Mouse (Mus musculus) thymus, postnatal 36 days (tissue): ENCODE measurements around the gene Pdcd6ip.
"Not testable (repeated sequence)": the region's sequence is repeated elsewhere in the genome, so short reads cannot be mapped to it uniquely, and the experiment has no call there.

ENCODE experiments used
- DNase-seq, 2 experiments: peaks; one replicate each; pipeline ENCODE4 v3.0.0; 2022; ENCODE audit warnings: mixed read lengths in 2 of 2

Gene Pdcd6ip

DNA sequence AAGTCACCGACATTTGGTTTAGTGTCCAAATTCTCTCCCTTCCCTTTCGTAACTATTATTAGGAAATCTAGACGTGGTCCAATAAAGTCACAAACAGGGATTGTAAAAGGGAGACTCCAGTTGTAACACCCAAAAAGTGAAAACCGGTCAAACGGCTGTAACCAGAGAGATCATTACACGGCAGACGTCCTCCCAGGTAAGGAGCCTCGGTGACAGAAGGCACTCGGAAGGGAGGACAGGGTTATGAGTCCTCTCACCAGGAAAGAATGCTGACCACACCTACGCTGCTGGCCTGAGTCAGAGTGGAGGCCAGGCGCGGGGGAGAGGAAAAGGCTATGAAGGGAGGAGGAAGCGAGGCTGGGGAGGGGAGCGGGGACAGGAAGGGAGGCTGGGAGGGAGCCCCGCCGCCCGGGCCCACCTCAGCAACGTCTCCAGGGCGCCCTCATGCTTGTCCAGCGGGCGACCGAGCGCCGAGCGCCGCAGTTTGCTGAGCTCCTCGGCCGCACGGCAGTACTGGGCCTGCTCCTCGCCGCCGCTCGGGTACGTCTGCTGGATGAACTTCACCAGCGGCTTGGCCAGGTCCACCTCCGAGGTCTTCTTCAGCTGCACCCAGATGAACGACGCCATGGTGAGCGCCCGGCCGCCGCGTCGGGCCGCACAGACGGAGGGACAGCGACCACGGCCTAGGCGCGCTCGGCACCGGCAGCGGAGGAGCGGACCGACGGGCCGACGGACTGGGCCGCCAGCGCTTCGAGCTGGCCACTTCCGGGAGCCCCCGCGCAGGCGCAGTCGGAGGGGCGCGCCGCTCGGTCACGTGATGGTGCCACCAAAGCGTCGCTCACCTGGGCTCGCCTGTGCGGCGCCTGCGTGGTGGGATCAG, at the start of gene Pdcd6ip:
Pdcd6ip (minus strand) TSS at position 779 of the 880 bp plus-strand sequence.
- DNase-seq = peak; percentile 92 to 93

GRCm38 (mm10) chr9:113755888-113756719, 48.0 kb upstream of the Pdcd6ip start:
- no peak for DNase-seq

DNA sequence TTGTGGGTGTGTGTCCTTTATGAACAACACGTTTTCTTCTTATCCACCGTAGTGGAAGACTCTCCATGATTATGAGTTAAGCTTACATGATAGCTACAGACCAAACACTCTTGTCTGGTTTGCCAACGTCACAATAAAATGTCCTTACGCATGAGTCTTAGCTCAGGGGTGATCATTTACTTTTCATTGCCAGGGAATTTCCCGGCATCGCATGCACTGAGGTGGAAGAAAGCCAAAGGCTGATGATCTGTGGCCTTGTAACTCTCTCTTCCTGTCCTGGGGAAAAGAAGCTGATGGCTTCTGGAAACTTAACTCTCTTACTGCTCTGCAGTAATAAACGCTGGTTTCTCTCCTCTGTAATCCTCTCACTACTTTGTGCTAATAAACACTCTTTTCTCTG, 41.3 kb upstream of the Pdcd6ip start:
- no peak for DNase-seq

GRCm38 (mm10) chr9:113743291-113743690, 35.2 kb upstream of the Pdcd6ip start:
- DNase-seq = no peak

GRCm38 (mm10) chr9:113742361-113742794, 34.3 kb upstream of the Pdcd6ip start:
- DNase-seq = no peak

GRCm38 (mm10) chr9:113741637-113742137, 33.6 kb upstream of the Pdcd6ip start:
- peak; percentile 58 to 68 for DNase-seq

DNA sequence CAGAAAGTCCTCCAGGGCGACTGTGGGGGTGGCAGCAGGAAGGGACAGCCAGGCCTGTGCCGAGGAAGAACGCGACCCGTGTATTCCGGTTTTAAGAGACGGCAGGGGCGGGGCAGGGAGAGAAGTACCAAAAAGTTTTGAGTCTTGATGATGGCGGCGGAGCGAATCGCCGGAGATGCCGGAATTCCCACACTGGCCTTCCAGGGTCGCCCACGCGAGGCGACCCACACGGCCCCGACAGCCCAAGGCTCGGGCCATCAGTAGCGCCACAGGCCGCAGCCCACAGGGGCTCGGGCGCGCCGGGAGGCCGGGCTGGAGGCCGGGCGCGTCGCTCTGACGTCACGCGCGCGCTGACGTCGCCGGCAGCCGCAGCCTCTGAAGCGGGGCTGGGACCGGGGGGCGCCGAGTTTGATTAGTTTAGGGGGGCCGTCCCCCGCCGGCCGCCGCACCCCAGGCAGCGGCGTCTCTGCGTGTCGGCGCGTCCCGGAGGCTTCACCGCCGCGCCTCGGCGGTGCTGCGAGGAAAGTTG, 33.1 kb upstream of the Pdcd6ip start, which contains the start of gene Clasp2:
Clasp2 (plus strand) TSS at position 366 of the 529 bp plus-strand sequence.
- DNase-seq = peak; percentile 80 to 83

DNA sequence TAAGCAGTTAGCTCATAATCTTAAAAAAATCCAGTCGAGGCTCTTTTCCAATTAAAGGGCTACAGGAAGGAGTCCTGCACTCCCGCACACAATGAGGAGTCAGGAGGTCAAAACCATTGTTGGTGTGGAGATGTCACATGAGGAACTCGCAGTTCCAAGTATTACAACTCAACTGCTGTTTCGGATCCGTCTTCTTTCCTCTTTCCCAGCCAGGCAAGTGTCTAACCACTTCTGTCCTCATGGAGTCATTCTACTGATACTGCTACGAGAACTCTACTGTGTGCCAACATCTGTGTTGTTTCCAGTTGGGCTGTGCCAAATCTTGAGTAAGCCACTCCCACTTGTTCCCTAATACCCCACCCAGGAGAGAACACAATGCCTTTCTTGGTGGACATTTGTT, 30.9 kb upstream of the Pdcd6ip start:
- DNase-seq = no peak

GRCm38 (mm10) chr9:113738021-113738420, 30.0 kb upstream of the Pdcd6ip start:
- DNase-seq = no peak

- no peak for DNase-seq
Measured at GRCm38 (mm10) chr9:113735920-113736319, 27.9 kb upstream of the Pdcd6ip start.

- no peak for DNase-seq
Measured at GRCm38 (mm10) chr9:113731540-113731939, 23.5 kb upstream of the Pdcd6ip start.

DNA sequence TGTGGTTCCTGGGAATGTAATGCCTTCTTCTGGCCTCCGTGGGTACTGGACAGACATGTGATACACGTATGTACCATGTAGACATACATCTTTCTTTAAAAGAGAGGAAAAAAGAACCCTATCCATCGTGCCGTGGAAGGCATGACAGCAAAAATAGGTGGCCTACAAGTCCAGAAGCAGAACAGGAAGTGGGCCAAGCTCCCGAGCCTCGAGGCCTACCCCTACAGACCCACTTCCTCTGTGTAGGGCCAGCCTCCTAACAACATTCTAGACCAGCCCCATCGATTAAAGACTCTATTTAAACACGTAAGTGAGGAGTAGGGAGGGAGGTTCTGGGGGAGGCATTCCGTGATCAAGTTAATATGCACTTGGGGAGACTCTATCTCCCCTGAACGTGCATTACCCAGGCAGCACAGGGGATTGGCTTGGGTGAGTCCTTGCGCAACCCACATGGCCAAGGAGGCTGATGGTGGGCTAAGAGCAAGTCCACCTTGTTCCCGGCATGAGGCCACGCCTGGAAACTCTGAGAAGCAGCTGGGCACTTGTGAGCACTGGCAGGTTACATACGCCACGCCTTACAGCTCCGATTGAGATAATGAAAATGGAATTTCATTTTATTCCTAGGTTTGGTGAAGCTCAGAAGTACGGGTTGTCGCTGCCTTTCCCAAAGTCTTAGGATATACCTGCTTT, 19.1 kb upstream of the Pdcd6ip start:
- DNase-seq = no peak

DNA sequence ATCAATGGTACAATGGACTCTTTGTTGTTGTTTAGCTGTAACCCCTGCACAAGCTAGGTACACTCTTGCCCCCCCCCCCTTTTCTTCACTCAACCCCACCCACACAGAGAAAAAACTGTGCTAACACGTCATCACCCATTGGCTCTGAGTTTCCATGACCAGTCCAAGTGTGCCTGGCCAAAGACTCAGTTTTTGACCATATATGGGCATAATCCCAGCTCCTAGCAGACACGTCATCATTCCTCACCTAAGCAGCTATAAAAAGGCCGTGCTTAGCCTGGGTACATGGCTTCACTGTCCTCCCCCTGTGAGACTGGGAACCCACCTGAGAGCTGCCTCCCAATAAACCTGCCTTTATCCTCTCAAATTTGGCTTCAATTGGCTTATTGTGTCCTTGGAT, 18.1 kb upstream of the Pdcd6ip start:
- DNase-seq = no peak

DNA sequence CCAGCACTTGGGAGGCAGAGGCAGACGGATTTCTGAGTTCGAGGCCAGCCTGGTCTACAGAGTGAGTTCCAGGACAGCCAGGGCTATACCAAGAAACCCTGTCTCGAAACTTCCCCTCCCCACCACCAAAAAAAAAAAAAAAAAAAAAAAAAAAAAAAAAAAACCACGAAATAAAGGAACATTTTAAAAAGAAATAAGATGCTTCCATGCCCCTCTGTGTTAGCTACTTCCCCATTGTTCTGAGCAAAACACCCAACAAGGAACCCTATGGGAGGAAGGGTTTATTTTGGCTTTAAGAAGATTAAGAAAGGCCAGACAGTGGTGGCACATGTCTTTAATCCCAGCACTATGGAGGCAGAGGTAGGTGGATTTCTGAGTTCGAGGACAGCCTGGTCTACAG, 17.6 kb upstream of the Pdcd6ip start:
- not testable (repeated sequence) for DNase-seq

DNA sequence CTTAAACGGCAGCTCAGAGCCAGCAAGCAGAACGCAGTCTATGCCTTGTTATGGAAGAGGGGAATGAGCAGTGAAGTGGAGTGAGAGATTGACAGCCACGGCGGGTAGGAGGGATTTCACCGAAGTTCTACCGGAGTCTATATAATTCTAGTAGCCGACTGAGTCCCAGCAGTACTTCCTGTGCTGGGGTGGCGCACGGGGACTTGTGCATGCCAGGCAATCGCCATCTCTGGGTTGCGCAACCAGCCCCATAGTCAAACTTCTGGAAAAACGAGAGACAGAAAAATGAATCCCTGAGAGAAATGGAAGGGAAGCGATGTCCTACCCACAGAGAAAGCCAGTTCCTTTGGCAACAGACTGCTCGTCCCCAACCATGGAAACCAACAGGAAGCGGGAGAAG, 16.6 kb upstream of the Pdcd6ip start:
- no peak for DNase-seq

DNA sequence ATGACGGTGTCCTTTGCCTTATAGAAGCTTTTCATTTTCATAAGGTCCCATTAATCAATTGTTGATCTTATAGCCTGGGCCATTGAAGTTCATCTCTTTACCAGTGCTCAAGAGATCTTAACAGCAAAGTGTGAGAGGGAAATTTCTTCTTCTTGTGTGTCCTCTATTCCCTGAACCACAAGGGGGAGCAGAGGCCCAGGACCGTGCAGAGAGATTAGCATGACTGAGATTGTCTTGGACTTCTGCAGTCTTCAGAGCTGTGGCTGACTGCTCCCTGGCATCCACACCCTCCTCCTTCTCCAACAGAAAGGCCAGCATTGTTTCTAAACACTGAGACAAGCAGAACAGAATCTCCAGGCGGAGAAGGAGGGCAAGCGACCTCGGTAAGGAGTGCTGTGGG, 11.0 kb upstream of the Pdcd6ip start:
- DNase-seq = no peak

DNA sequence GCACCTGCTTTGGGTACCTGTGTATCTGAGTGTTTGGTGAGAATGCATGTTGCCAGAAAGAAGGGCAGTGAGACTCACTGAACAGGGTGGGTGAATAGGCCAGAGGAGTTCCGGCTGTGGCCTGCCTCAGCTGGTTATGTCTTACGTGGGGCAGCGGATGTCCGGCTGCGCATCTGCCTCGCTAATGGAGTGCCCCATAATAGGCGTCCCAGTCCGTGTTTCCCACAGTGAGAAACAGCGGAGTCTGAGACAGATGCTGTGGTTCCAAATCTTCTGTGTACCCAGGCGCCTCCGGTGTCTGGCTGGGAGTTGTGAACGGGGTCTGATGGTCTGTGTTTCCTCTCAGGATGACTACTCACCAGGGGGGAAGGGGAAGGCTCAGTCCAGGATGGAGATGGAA, 2.8 kb upstream of the Pdcd6ip start:
- DNase-seq = no peak

DNA sequence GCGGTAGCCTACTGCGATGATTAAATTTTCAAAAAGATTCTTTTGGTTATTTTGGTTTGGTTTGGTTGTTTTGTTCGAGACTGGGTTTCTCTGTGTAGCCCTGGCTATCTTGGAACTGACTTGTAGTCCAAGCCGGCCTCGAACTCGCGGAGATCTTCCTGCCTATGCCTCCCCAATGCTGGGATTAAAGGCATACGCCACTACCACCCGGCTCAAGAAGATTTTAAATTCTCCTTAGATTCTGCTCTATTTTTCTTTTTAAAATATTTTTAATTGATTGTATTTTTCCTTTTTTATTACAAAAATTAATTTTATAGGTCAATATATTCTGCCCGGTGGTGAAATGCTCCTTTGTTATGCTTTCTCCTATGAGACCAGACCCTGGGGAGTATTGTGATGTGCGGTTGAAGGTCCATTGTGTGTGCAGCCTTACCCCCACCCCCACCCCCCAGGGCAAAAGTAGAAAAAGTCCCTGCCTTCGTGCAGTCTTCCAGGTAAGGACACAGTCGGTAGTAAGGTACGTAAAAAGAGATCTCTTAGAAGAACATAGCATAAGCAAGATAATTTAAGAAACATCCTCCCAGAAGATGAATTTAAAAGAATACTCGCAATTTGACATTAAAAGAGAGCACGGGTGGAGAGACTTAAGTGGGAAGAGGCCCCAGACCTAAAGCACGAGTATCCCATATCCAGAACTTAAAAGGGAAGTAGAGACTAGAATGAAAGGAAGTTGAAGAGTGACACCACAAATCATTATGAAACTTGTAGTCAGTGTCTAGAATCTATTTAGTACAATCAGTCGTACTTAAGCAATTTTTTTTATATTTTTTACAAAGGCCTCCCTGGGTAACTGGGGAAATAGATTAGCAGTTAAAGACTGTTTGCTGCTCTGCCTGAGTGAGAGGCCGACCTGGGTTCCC, 562 bp upstream of the Pdcd6ip start:
- DNase-seq = no peak

DNA sequence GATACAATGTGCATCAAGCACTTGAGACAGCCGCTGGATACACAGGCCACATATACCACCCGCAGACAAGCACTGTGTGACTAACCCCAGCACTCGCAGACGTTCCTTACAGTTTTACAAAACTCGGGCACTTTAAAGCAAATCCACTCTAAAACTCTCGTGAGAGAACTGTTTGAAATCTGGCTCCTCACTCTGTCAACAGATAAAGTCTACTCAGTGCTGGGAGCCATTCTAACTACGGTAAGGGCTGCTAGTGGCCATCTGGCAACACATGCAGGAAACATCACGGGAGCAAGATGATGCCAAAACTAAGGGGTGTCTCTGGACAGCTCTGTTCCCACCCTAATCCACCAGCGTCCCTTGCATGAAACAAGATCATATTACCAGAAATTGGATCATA, 1.2 kb downstream of the Pdcd6ip start:
- DNase-seq = no peak

DNA sequence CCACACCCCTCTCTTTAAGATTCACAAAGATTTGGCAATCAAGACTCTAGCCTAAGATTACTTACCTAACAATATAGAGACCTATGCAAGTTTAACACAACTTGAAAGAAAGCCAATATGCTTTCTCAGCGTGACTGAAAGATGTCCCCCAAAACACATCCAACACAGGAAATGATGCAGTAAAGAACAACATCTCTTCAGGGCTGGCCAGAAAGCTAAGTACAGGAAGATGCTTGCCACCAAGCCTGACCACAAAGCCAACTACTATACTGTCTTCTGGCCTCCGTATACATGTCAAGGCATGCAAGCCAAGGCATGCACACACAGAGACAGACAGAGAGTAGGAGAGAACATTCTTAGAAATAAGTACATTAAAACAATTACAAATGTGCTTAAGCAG, 2.0 kb downstream of the Pdcd6ip start:
- DNase-seq = no peak

DNA sequence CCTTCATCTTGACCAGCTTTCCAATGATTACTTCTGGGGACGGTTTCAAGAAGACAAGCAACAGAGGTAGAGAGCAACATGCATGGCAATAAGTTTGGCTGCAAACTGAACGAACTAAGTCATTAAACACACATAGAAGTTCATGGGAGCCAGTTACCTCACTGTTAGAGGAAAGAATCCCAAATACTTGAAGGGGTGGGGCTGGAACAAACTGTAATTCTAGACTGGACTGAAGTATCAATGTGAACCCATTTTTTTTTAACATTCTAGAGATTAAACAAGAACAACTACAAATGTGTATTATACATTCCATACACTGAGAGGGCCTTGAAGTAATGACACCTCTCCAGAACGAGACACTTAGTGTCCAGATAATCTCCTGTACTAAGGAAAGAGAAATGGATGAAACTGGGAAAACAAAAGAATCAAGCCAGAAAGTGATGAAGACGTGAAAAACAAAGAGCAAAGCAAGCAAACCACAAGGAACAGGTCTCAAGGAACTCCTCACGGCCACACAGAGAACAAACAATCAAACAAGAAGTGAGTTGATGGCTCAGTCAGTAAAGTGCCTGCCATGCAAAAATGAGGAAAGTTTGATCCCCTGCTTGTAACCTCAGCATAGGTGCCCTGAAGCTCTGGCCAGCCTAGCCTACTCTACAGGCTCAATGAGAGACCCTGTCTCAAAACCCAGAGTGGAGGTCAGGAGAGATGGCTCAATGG, 6.5 kb downstream of the Pdcd6ip start:
- no peak for DNase-seq
